Mouse (Mus musculus) telencephalon, adult 2 months (tissue): ENCODE measurements around the gene Astn2.

Source experiments
- DNase-seq: peaks from one replicate; pipeline ENCODE4 v3.0.0-alpha.2; 2011; ENCODE audit warnings: low read depth, low spot score

Astn2 gene

GRCm38 (mm10) chr4:65565493-65565892 lies 838.9 kb downstream of the Astn2 start:
- DNase-seq, result no peak

GRCm38 (mm10) chr4:65548561-65548960 lies 855.9 kb downstream of the Astn2 start:
- no peak for DNase-seq

GRCm38 (mm10) chr4:65545582-65545981 lies 858.8 kb downstream of the Astn2 start:
- no peak for DNase-seq

- no peak for DNase-seq
These were observed 872.2 kb downstream of the Astn2 start for GRCm38 (mm10) chr4:65532071-65532736.

GRCm38 (mm10) chr4:65531621-65532020 lies 872.8 kb downstream of the Astn2 start:
- DNase-seq, result no peak

- DNase-seq, result no peak
These were observed 873.5 kb downstream of the Astn2 start for GRCm38 (mm10) chr4:65530901-65531300.

GRCm38 (mm10) chr4:65508101-65508500 lies 896.3 kb downstream of the Astn2 start:
- DNase-seq, result no peak

- DNase-seq, result no peak
These were observed 897.5 kb downstream of the Astn2 start for GRCm38 (mm10) chr4:65506870-65507269.

GRCm38 (mm10) chr4:65496463-65496834 lies 908.0 kb downstream of the Astn2 start:
- peak; percentile 38 for DNase-seq

GRCm38 (mm10) chr4:65495705-65496462 lies 908.5 kb downstream of the Astn2 start:
- no peak for DNase-seq

GRCm38 (mm10) chr4:65491541-65491940 lies 912.9 kb downstream of the Astn2 start:
- DNase-seq, result no peak

GRCm38 (mm10) chr4:65489711-65490110 lies 914.7 kb downstream of the Astn2 start:
- DNase-seq, result no peak

GRCm38 (mm10) chr4:65481632-65482031 lies 922.8 kb downstream of the Astn2 start:
- no peak for DNase-seq

GRCm38 (mm10) chr4:65477106-65477505 lies 927.3 kb downstream of the Astn2 start:
- peak; percentile 33 for DNase-seq

- no peak for DNase-seq
These were observed 928.4 kb downstream of the Astn2 start for GRCm38 (mm10) chr4:65475925-65476560.

GRCm38 (mm10) chr4:65473141-65473540 lies 931.3 kb downstream of the Astn2 start:
- no peak for DNase-seq

- no peak for DNase-seq
These were observed 955.2 kb downstream of the Astn2 start for GRCm38 (mm10) chr4:65449171-65449570.

- no peak for DNase-seq
These were observed 962.7 kb downstream of the Astn2 start for GRCm38 (mm10) chr4:65441746-65442145.

- DNase-seq, result no peak
These were observed 973.6 kb downstream of the Astn2 start for GRCm38 (mm10) chr4:65430804-65431203.

GRCm38 (mm10) chr4:65427480-65427879 lies 976.9 kb downstream of the Astn2 start:
- no peak for DNase-seq

- DNase-seq, result no peak
These were observed 978.0 kb downstream of the Astn2 start for GRCm38 (mm10) chr4:65426437-65426836.

GRCm38 (mm10) chr4:65423068-65423625 lies 981.3 kb downstream of the Astn2 start:
- DNase-seq, result no peak
